Mouse (Mus musculus) G1E (cell line): Measurements from ENCODE around the gene Cdkal1. TPM values are rescaled to one million over a fixed set of nuclear protein-coding genes. Genes with fewer than 3 reads are reported as not detected.

ENCODE experiments used
- ATAC-seq: 2 replicates; pipeline ENCODE4 v1.8.0; 2016; ENCODE audit warnings: mild to moderate bottlenecking; ENCODE audit not compliant: insufficient number of reproducible peaks, poor library complexity, low FRiP score, severe bottlenecking; ENCODE audit errors: extremely low read depth
- DNase-seq: peaks from one replicate; pipeline ENCODE4 v3.0.0; 2012; ENCODE audit warnings: low spot score
- H3K27me3 ChIP-seq: 2 replicates; pipeline ENCODE4 v1.6.1; 2012; ENCODE audit warnings: mild to moderate bottlenecking, low read length, inconsistent platforms; ENCODE audit not compliant: insufficient read depth
- H3K36me3 ChIP-seq: replicated peaks from 2 replicates; pipeline ENCODE3; 2012; ENCODE audit warnings: mild to moderate bottlenecking, inconsistent platforms
- H3K4me1 ChIP-seq: 2 replicates; pipeline ENCODE4 v1.6.1; 2012; ENCODE audit warnings: low read depth, low read length, inconsistent platforms, mixed read lengths; ENCODE audit not compliant: insufficient read depth
- H3K4me3 ChIP-seq: 2 replicates; pipeline ENCODE4 v1.5.1; 2012; ENCODE audit warnings: low read depth, mild to moderate bottlenecking, inconsistent platforms, low read length, moderate library complexity, mixed read lengths
- H3K9me3 ChIP-seq: replicated peaks from 2 replicates; pipeline ENCODE4 v1.6.1; 2012; ENCODE audit warnings: inconsistent platforms
- CTCF ChIP-seq: IDR thresholded peaks from 2 replicates; pipeline ENCODE4 v1.5.1; 2012; ENCODE audit warnings: low read depth, low read length, inconsistent platforms, mixed read lengths
- GATA1 ChIP-seq: IDR thresholded peaks from 2 replicates; pipeline ENCODE4 v1.6.1; 2012; ENCODE audit warnings: borderline replicate concordance, low read length, inconsistent platforms, mixed read lengths
- GATA2 ChIP-seq: IDR thresholded peaks from 2 replicates; pipeline ENCODE4 v1.6.1; 2012; ENCODE audit warnings: low read depth, low read length, inconsistent platforms, borderline replicate concordance
- POLR2AphosphoS5 ChIP-seq: IDR thresholded peaks from 2 replicates; pipeline ENCODE4 v1.6.1; 2012; ENCODE audit warnings: low read depth, low read length, inconsistent platforms; ENCODE audit not compliant: insufficient replicate concordance
- TAL1 ChIP-seq: conservative IDR thresholded peaks from 2 replicates; pipeline ENCODE4 v1.6.1; 2012; ENCODE audit warnings: low read depth, low read length, inconsistent platforms, mixed read lengths
- polyA plus RNA-seq: library from polyadenylated mRNA; stranded (reverse); fragments of >175 nt; gene quantifications from 2 replicates; pipeline ENCODE4 v1.2.3, GENCODE M21; 2012
- total RNA-seq, 2 experiments: library from RNA; stranded (forward) in 1 of 2; stranded (reverse) in 1 of 2; fragments of 200-1000 nt in 1 of 2; fragments of >200 nt in 1 of 2; fragmentation: Nextera tagmentation in 1 of 2; gene quantifications; 2 replicates each; pipeline ENCODE4 v1.2.3; 2014 to 2017

Gene Cdkal1
- total and polyA plus RNA-seq, 3 experiments = 0.98 to 53.9 (median 35.6) TPM

- H3K27me3 ChIP-seq = no peaks in the 10 kb centered on the region
- H3K9me3 ChIP-seq = peaks cover 5% of the 10 kb centered on the region
- DNase-seq (no peak), ATAC-seq (no peak)
- TF ChIP-seq POLR2AphosphoS5 = no peak
- no peak for TF ChIP-seq TAL1
- TF ChIP-seq GATA2 = no peak
- TF ChIP-seq GATA1 = no peak
- no peak overlapping the region for H3K4me3 ChIP-seq
- no peaks in the 10 kb centered on the region for H3K4me1 ChIP-seq
- peaks cover 5% of the 10 kb centered on the region for H3K36me3 ChIP-seq
Observed at GRCm38 (mm10) chr13:29590685-29591084, 264.8 kb downstream of the Cdkal1 start.

- H3K36me3 ChIP-seq = peaks cover 5% of the 10 kb centered on the region
- ATAC-seq (no peak), DNase-seq (no peak)
- peaks cover 5% of the 10 kb centered on the region for H3K9me3 ChIP-seq
- no peak overlapping the region for H3K4me3 ChIP-seq
- TF ChIP-seq POLR2AphosphoS5 = no peak
- no peak for TF ChIP-seq GATA2
- no peak for TF ChIP-seq GATA1
- no peak for TF ChIP-seq TAL1
- no peak for TF ChIP-seq CTCF
- no peaks in the 10 kb centered on the region for H3K27me3 ChIP-seq
- H3K4me1 ChIP-seq = no peaks in the 10 kb centered on the region
Observed at GRCm38 (mm10) chr13:29590164-29590563, 265.3 kb downstream of the Cdkal1 start.

- peaks cover 5% of the 10 kb centered on the region for H3K9me3 ChIP-seq
- no peak overlapping the region for H3K4me3 ChIP-seq
- DNase-seq = no peak
- H3K36me3 ChIP-seq = peaks cover 5% of the 10 kb centered on the region
- H3K27me3 ChIP-seq = no peaks in the 10 kb centered on the region
- no peak for ATAC-seq
- TF ChIP-seq POLR2AphosphoS5 (no peak), GATA1 (no peak), TAL1 (no peak), GATA2 (no peak), CTCF (no peak)
- no peaks in the 10 kb centered on the region for H3K4me1 ChIP-seq
Observed at GRCm38 (mm10) chr13:29588693-29589092, 266.8 kb downstream of the Cdkal1 start.

- ATAC-seq (no peak), DNase-seq (no peak)
- Histone ChIP-seq H3K9me3 (no peaks in the 10 kb centered on the region), H3K27me3 (no peaks in the 10 kb centered on the region), H3K4me3 (no peak overlapping the region), H3K4me1 (no peaks in the 10 kb centered on the region), H3K36me3 (peaks cover 4% of the 10 kb centered on the region)
- TF ChIP-seq GATA2 = no peak
- no peak for TF ChIP-seq CTCF
- TF ChIP-seq TAL1 = no peak
- no peak for TF ChIP-seq POLR2AphosphoS5
- TF ChIP-seq GATA1 = no peak
Observed at GRCm38 (mm10) chr13:29581762-29582700, 273.4 kb downstream of the Cdkal1 start.

- no peak for TF ChIP-seq TAL1
- TF ChIP-seq CTCF = no peak
- TF ChIP-seq POLR2AphosphoS5 = no peak
- no peak for TF ChIP-seq GATA1
- no peak for TF ChIP-seq GATA2
- no peaks in the 10 kb centered on the region for H3K27me3 ChIP-seq
- no peak for ATAC-seq
- peaks cover 2% of the 10 kb centered on the region; the same call in 1 of the 2 replicates for H3K9me3 ChIP-seq
- H3K36me3 ChIP-seq = peaks cover 4% of the 10 kb centered on the region
- no peak for DNase-seq
- H3K4me1 ChIP-seq = no peaks in the 10 kb centered on the region
- no peak overlapping the region for H3K4me3 ChIP-seq
Observed at GRCm38 (mm10) chr13:29580780-29581179, 274.7 kb downstream of the Cdkal1 start.

GRCm38 (mm10) chr13:29580009-29580408 lies 275.5 kb downstream of the Cdkal1 start:
- peaks cover 4% of the 10 kb centered on the region for H3K36me3 ChIP-seq
- no peak for ATAC-seq

More at GRCm38 (mm10) chr13:29580009-29580408, 275.5 kb downstream of the Cdkal1 start:
- Histone ChIP-seq H3K4me3 (no peak overlapping the region), H3K27me3 (no peaks in the 10 kb centered on the region), H3K4me1 (no peaks in the 10 kb centered on the region), H3K9me3 (peaks cover 2% of the 10 kb centered on the region; the same call in 1 of the 2 replicates)
- no peak for TF ChIP-seq CTCF
- no peak for TF ChIP-seq POLR2AphosphoS5
- no peak for TF ChIP-seq TAL1
- no peak for TF ChIP-seq GATA1
- no peak for TF ChIP-seq GATA2
- no peak for DNase-seq
